Mouse (Mus musculus): ENCODE measurements at regions not wholly inside any gene's neighbourhood (a gene's known extent, or its start where the extent isn't known, plus 50 kb on each side); places are given as distances from the start of the nearest gene placed in this dataset.
A peak's percentile ranks its signal among the peaks of the same experiment; 100 is the strongest.

- Histone ChIP-seq H3K4me1 (peaks cover 23% of the 10 kb centered on the region), H3K36me3 (ENCODE audit: poor library complexity, severe bottlenecking) (no peaks in the 10 kb centered on the region), H3K27ac (peak overlapping the region; percentile 75), H3K27me3 (no peaks in the 10 kb centered on the region), H3K4me3 (0 out of 2 replicates have a peak overlapping the region, but pooled peaks have one; percentile 11), H3K9me3 (replicated peaks) (no peaks in the 10 kb centered on the region), H3K4me2 (peak overlapping the region; percentile 45), H3K9ac (peak overlapping the region; percentile 7; the same call in 1 of the 2 replicates)
- peak; percentile 78 for ATAC-seq
- 15% methylated on average over 17 of the region's 17 CpGs for WGBS
Observed at GRCm38 (mm10) chr1:193988970-193989904, 619.1 kb upstream of the Camk1g start.

DNA sequence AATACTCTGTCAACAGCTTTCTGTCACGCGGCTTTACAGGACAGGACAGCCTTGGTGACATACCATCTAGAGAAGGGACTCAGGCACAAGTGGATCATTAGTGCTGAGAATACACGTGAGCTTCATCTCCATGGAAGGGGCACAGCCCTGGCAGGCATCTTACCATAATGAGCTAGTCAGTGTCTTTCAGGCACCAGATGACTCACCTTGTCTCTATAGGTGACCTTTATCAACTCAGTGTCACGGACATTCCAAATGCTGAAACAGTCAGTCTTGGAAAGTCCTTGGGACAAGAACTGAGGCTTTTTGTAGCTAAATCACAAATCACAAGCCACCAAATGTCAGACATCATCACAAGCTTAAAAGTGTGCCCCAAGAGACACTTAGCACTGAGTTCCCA is 610.5 kb upstream of the Camk1g start:
- no peak for ATAC-seq
- Histone ChIP-seq H3K27me3 (no peaks in the 10 kb centered on the region), H3K36me3 (ENCODE audit: poor library complexity, severe bottlenecking) (no peaks in the 10 kb centered on the region), H3K4me1 (no peaks in the 10 kb centered on the region), H3K4me2 (no peak overlapping the region), H3K9me3 (replicated peaks) (no peaks in the 10 kb centered on the region), H3K9ac (no peak overlapping the region), H3K27ac (no peak overlapping the region), H3K4me3 (no peak overlapping the region)
- 84% methylated on average over 4 of the region's 4 CpGs for WGBS

GRCm38 (mm10) chr1:193971537-193971936 is 601.4 kb upstream of the Camk1g start:
- Histone ChIP-seq H3K9me3 (replicated peaks) (no peaks in the 10 kb centered on the region), H3K4me1 (no peaks in the 10 kb centered on the region), H3K36me3 (ENCODE audit: poor library complexity, severe bottlenecking) (no peaks in the 10 kb centered on the region), H3K4me2 (no peak overlapping the region), H3K4me3 (no peak overlapping the region), H3K27me3 (no peaks in the 10 kb centered on the region), H3K27ac (no peak overlapping the region), H3K9ac (no peak overlapping the region)
- no peak for ATAC-seq
- 70% methylated on average over 1 of the region's 1 CpGs for WGBS

GRCm38 (mm10) chr1:193969264-193969908 is 599.3 kb upstream of the Camk1g start:
- Histone ChIP-seq H3K27me3 (no peaks in the 10 kb centered on the region), H3K9me3 (replicated peaks) (no peaks in the 10 kb centered on the region), H3K4me3 (no peak overlapping the region), H3K4me2 (no peak overlapping the region), H3K9ac (no peak overlapping the region), H3K27ac (no peak overlapping the region), H3K36me3 (ENCODE audit: poor library complexity, severe bottlenecking) (no peaks in the 10 kb centered on the region), H3K4me1 (no peaks in the 10 kb centered on the region)
- 70% methylated on average over 4 of the region's 4 CpGs for WGBS
- ATAC-seq, result no peak

DNA sequence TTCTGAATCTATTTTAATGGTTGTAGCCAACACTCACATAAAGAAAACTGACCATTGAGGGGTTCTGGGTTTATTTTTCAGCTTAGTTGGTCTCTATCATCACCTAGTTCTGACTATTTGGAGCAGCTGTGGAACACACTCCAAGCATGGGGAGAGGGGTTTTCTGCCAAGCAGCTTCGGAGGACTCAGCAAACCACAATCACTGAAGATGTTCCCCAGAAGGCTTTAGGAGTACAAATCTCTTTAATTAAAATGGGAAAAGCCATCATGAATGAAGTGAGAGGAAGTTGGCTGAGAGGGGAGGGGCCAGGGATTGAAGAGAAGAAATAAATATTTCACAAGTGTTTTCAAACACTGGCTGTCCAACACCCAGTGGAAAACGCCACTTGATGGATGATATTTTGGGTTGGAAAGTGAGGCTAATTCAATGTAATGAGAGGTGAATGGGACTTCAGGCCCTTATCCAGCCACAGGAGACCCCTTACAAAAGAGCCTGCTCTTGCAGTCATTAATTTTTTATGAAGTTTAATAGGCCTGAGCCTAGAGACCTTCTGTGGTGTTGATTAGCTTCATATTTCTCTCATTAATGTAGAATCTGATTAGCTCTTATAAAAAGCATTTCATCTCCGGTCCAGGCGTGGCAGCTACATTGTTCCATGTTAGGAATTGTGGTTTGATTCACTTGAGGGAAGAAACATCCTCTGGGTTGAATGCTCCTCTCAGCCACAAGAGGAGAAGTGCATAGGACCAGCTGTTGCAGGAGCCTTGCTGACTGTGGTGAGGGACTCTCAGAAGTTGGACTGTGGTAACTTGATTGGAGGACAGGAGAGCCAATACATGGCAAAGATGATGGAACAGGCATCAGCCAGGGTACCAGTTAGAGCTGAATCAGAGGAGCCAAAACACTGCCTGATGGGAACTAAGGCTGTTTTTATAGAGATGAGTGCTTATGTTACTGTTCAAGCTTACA is 598.1 kb upstream of the Camk1g start:
- no peak overlapping the region for H3K27ac ChIP-seq

GRCm38 (mm10) chr1:193966652-193967555 is 596.8 kb upstream of the Camk1g start:
- 88% methylated on average over 1 of the region's 1 CpGs for WGBS
- no peaks in the 10 kb centered on the region for H3K4me1 ChIP-seq
- H3K4me2 ChIP-seq, result no peak overlapping the region
- ATAC-seq, result no peak
- H3K27ac ChIP-seq, result no peak overlapping the region
- no peaks in the 10 kb centered on the region for H3K36me3 ChIP-seq (ENCODE audit: poor library complexity, severe bottlenecking)
- no peak overlapping the region for H3K4me3 ChIP-seq
- H3K9ac ChIP-seq, result no peak overlapping the region
- H3K27me3 ChIP-seq, result no peaks in the 10 kb centered on the region
- H3K9me3 ChIP-seq (replicated peaks), result no peaks in the 10 kb centered on the region

More for the DNA sequence above, 598.1 kb upstream of the Camk1g start:
- Histone ChIP-seq H3K4me2 (no peak overlapping the region), H3K4me1 (no peaks in the 10 kb centered on the region), H3K36me3 (ENCODE audit: poor library complexity, severe bottlenecking) (no peaks in the 10 kb centered on the region), H3K4me3 (no peak overlapping the region), H3K27me3 (no peaks in the 10 kb centered on the region), H3K9me3 (replicated peaks) (no peaks in the 10 kb centered on the region), H3K9ac (no peak overlapping the region)
- WGBS, result 69% methylated on average over 4 of the region's 4 CpGs
- ATAC-seq, result no peak

DNA sequence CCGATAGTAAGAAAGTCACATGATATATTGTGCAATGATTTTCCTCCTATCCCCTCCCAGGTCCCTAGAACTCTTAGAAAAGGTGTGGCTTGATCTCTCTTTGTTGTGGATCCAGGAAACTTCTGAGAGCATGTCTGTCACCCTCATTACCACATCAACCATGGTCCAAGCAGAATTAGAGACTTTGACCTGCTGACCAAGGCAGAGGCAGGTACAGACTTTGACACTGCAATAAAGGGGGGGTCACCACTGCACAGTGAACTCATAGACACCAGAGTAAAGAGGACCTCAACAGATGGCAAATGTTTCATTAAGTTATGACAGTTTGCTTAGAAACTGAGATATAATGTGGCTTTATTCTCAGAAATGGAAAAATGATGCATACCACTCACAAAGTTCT is 595.2 kb upstream of the Camk1g start:
- ATAC-seq, result no peak
- Histone ChIP-seq H3K27ac (no peak overlapping the region), H3K4me2 (no peak overlapping the region), H3K27me3 (no peaks in the 10 kb centered on the region), H3K9me3 (replicated peaks) (no peaks in the 10 kb centered on the region), H3K4me1 (0 out of 2 replicates have a peak, but pooled peaks cover 4% of the 10 kb centered on the region), H3K36me3 (ENCODE audit: poor library complexity, severe bottlenecking) (no peaks in the 10 kb centered on the region), H3K9ac (no peak overlapping the region), H3K4me3 (no peak overlapping the region)
- 96% methylated on average over 1 of the region's 1 CpGs for WGBS

DNA sequence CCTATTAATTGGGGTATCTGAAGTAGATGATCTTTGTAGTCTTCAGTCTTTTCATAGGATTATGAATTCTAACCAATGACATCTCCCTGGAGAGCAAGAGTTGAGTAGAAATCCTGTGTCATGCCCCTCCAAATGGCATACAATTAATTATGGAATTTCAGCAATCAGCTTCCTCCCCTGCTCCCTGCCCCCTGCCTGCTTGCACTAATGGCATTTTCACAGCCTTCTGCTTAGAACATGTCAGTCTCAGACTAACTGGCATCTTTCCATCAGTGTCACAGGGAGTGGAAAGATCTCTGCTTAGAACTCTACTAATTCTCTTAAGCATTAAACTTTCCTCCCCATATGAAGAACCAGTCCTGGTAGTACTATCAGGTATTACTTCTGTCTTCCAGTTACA is 581.8 kb upstream of the Camk1g start:
- Histone ChIP-seq H3K4me3 (no peak overlapping the region), H3K9ac (no peak overlapping the region), H3K27me3 (no peaks in the 10 kb centered on the region), H3K27ac (no peak overlapping the region), H3K4me2 (no peak overlapping the region), H3K4me1 (0 out of 2 replicates have a peak, but pooled peaks cover 2% of the 10 kb centered on the region), H3K36me3 (ENCODE audit: poor library complexity, severe bottlenecking) (no peaks in the 10 kb centered on the region), H3K9me3 (replicated peaks) (no peaks in the 10 kb centered on the region)
- ATAC-seq, result no peak

- no peak for ATAC-seq
- Histone ChIP-seq H3K9ac (no peak overlapping the region), H3K9me3 (replicated peaks) (no peaks in the 10 kb centered on the region), H3K4me3 (no peak overlapping the region), H3K4me1 (0 out of 2 replicates have a peak, but pooled peaks cover 4% of the 10 kb centered on the region), H3K4me2 (no peak overlapping the region), H3K36me3 (ENCODE audit: poor library complexity, severe bottlenecking) (no peaks in the 10 kb centered on the region), H3K27ac (no peak overlapping the region), H3K27me3 (no peaks in the 10 kb centered on the region)
Observed at GRCm38 (mm10) chr1:193949817-193950216, 579.7 kb upstream of the Camk1g start.

DNA sequence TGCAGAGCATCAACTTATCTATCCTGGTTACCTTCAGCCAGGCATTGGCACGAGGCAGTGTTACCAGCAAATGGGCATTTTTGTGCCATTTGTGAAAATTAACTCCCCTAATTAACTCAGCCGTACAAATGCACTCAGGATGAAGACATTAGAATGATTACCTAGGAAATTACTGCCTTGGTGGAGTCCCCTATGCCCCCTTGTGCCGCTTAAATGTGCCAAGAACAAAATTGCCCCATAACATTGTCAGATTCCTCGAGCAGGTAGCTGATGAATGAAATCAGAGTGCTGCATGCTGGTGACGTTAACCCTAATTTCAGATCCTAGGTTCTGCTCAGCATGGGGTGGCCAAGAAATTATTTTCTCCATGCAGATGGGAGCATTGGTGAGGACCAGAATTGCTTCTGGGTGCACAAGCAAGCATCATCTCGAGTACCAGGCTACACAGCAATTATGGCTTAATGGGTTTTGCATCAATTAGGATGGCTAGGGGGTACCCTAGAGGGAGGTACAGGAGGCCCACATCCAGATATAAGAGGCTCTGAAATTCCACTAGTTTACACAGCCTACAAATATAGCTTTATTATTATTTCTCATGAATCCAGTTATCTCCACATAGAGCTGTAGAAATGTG is 577.0 kb upstream of the Camk1g start:
- 63% methylated on average over 6 of the region's 6 CpGs for WGBS
- Histone ChIP-seq H3K27me3 (no peaks in the 10 kb centered on the region), H3K4me2 (no peak overlapping the region), H3K9me3 (replicated peaks) (no peaks in the 10 kb centered on the region), H3K4me3 (no peak overlapping the region), H3K4me1 (0 out of 2 replicates have a peak, but pooled peaks cover 4% of the 10 kb centered on the region), H3K36me3 (ENCODE audit: poor library complexity, severe bottlenecking) (no peaks in the 10 kb centered on the region), H3K27ac (no peak overlapping the region), H3K9ac (no peak overlapping the region)
- no peak for ATAC-seq

Measured in forebrain, embryonic 13.5 days (tissue).